Mouse (Mus musculus): Measurements from ENCODE around the gene Zfp408. TPM values are rescaled to one million over a fixed set of nuclear protein-coding genes. Genes with fewer than 3 reads are reported as not detected.

The Zfp408 gene
- total and polyA plus RNA-seq, 2 experiments from 2014 or later: 8.7 to 30.7 TPM

DNA sequence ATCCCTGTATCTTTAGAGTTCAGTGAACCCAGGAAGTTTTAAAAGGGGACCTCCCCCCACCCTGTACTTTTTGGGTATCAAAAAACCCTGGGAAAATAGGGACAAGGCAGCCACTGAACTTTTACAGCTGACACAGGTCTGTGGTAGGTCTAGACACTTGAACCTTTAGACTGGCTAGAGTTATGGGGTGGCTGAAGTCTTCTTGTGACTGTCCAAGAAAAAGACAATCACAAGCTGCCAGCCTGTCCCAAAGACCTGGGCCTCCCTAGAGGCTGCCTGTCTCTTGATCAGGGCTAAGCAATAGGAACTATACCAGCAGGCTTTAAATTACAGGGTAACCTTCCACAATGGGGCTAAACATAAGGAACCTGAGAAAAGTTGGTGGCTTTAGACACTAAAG is 27.4 kb upstream of the Zfp408 start:
- Histone ChIP-seq H3K9ac (no peak overlapping the region), H3K4me3 (ENCODE audit: low read depth, low read length) (no peak overlapping the region), H3K27me3 (ENCODE audit: insufficient read depth, low read length) (no peaks in the 10 kb centered on the region), H3K36me3 (ENCODE audit: insufficient read depth) (peaks cover 87% of the 10 kb centered on the region), H3K27ac (ENCODE audit: low read depth, low read length) (no peak overlapping the region), H3K9me3 (ENCODE audit: low read length) (no peaks in the 10 kb centered on the region), H3K4me1 (ENCODE audit: insufficient read depth) (no peaks in the 10 kb centered on the region), H3K4me2 (ENCODE audit: low read depth) (no peak overlapping the region)
- DNase-seq (no peak), ATAC-seq (no peak)
- TF ChIP-seq CTCF (IDR thresholded peaks at IDR 0.05; ENCODE audit: low read depth): no peak

DNA sequence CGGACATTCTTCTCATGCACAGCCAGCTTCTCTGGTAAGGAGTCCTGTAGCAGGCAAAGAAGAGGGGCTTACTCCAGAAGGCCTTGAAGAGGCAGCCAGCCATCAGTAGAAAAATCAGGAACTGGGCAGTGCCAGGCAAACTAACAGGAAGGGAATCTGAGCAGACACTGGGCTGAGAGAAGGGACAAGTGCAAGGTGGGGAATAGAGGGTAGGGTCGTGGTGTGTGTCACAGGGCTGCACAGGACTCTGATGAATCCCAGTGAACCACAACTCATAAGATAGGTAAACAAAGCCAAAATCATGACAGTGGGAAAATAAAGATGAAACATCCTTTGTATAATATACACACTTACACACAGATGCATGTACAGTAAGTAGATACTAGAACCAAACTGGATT is 26.8 kb upstream of the Zfp408 start:
- no peak overlapping the region for H3K4me2 ChIP-seq (ENCODE audit: low read depth)
- TF ChIP-seq CTCF (IDR thresholded peaks at IDR 0.05; ENCODE audit: low read depth): no peak
- H3K9ac ChIP-seq: no peak overlapping the region
- no peak overlapping the region for H3K4me3 ChIP-seq (ENCODE audit: low read depth, low read length)
- no peaks in the 10 kb centered on the region for H3K4me1 ChIP-seq (ENCODE audit: insufficient read depth)
- DNase-seq: no peak
- 81% methylated on average over 2 of the region's 2 CpGs for WGBS
- no peak overlapping the region for H3K27ac ChIP-seq (ENCODE audit: low read depth, low read length)
- ATAC-seq: no peak
- peaks cover 87% of the 10 kb centered on the region for H3K36me3 ChIP-seq (ENCODE audit: insufficient read depth)
- H3K27me3 ChIP-seq (ENCODE audit: insufficient read depth, low read length): no peaks in the 10 kb centered on the region
- no peaks in the 10 kb centered on the region for H3K9me3 ChIP-seq (ENCODE audit: low read length)

DNA sequence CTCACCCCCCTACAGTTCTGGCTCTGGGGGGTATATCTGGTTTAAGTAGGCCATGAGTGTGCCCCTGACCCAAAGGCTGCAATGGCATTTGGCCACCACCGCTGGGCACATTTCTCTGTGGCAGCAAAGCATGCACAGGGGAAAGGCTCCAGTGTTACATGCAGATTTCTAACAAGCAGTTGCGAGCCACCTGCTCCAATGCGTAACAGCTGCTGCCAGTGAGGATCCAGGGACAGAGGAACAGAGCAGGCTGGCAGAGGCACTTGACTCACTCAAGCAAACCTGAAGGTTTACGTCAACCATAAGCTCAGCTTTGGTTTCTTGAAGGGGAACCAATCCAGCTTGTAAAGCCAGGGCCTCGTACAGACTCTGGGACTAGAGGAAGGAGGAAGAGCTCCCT is 25.3 kb upstream of the Zfp408 start:
- DNase-seq: peak; percentile 7
- no peak overlapping the region for H3K9ac ChIP-seq
- no peaks in the 10 kb centered on the region for H3K4me1 ChIP-seq (ENCODE audit: insufficient read depth)
- no peak for ATAC-seq
- no peak overlapping the region for H3K27ac ChIP-seq (ENCODE audit: low read depth, low read length)
- no peaks in the 10 kb centered on the region for H3K9me3 ChIP-seq (ENCODE audit: low read length)
- no peak for TF ChIP-seq CTCF (IDR thresholded peaks at IDR 0.05; ENCODE audit: low read depth)
- no peaks in the 10 kb centered on the region for H3K27me3 ChIP-seq (ENCODE audit: insufficient read depth, low read length)
- no peak overlapping the region for H3K4me2 ChIP-seq (ENCODE audit: low read depth)
- H3K4me3 ChIP-seq (ENCODE audit: low read depth, low read length): no peak overlapping the region
- H3K36me3 ChIP-seq (ENCODE audit: insufficient read depth): peaks cover 89% of the 10 kb centered on the region
- 86% methylated on average over 5 of the region's 5 CpGs for WGBS

DNA sequence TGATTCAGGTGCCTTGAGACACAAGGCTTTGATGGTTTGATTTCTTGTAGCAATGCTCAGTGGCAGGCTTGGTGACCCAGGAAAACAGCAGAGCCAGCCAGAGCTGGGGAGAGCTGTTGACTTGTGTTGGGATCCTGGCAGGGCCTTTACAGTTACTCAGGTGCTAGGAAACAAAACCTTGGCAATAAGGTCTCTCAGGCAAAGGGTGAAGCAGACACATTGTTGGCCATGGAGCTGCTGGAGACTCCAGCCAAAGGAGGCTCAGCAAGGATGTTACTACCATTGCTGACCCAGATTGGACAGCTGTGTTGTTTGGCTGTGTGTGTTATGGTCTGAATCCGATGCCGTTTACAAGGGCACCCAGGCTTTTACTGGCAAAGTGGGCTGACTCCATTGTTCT is 24.0 kb upstream of the Zfp408 start:
- no peak for DNase-seq
- WGBS: 87% methylated on average over 2 of the region's 2 CpGs
- TF ChIP-seq CTCF (IDR thresholded peaks at IDR 0.05; ENCODE audit: low read depth): no peak
- Histone ChIP-seq H3K27ac (ENCODE audit: low read depth, low read length) (no peak overlapping the region), H3K36me3 (ENCODE audit: insufficient read depth) (peaks cover 92% of the 10 kb centered on the region), H3K27me3 (ENCODE audit: insufficient read depth, low read length) (no peaks in the 10 kb centered on the region), H3K4me2 (ENCODE audit: low read depth) (no peak overlapping the region), H3K9ac (no peak overlapping the region), H3K4me1 (ENCODE audit: insufficient read depth) (no peaks in the 10 kb centered on the region), H3K4me3 (ENCODE audit: low read depth, low read length) (no peak overlapping the region), H3K9me3 (ENCODE audit: low read length) (no peaks in the 10 kb centered on the region)
- ATAC-seq: no peak

DNA sequence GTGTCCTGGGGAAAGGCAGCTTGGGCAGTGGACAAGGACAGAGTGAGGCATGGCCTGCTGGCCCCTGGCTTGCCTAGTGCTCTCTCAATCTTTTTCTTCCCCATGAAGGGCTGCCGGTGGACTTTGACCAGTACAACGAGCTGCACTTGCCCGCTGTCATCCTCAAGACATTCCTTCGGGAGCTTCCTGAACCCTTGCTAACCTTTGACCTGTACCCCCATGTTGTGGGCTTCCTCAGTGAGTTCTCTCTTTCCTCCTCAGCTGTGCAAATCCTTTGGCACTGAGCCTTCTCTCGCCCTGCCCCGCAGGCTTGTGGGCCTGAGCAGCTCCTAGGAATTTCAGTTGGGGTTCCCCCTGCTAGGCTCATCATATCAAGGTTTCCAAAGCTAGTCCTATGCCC is 20.4 kb upstream of the Zfp408 start:
- TF ChIP-seq CTCF (IDR thresholded peaks at IDR 0.05; ENCODE audit: low read depth): no peak
- peaks cover 83% of the 10 kb centered on the region for H3K36me3 ChIP-seq (ENCODE audit: insufficient read depth)
- H3K9me3 ChIP-seq (ENCODE audit: low read length): no peaks in the 10 kb centered on the region
- no peak for ATAC-seq
- no peak overlapping the region for H3K27ac ChIP-seq (ENCODE audit: low read depth, low read length)
- no peak overlapping the region for H3K4me2 ChIP-seq (ENCODE audit: low read depth)
- H3K27me3 ChIP-seq (ENCODE audit: insufficient read depth, low read length): no peaks in the 10 kb centered on the region
- 94% methylated on average over 6 of the region's 6 CpGs for WGBS
- no peak overlapping the region for H3K9ac ChIP-seq
- no peak for DNase-seq
- no peaks in the 10 kb centered on the region for H3K4me1 ChIP-seq (ENCODE audit: insufficient read depth)
- no peak overlapping the region for H3K4me3 ChIP-seq (ENCODE audit: low read depth, low read length)

DNA sequence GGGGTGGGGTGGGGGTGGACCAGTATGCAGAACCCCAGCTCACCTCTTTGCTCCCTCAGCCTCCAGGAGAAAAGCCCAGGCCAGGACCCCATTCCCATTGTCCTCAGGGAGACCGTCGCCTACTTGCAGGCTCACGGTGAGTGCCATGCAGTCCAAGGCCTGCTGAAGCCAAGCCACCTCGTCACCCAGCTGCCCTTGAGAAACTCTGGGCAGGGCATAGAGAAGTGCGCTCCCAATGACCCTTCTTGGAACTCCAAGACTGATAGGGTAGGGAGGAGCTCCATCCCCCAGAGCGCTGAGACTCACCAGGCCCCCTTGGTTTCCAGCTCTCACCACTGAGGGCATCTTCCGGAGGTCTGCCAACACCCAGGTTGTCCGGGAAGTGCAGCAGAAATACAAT is 19.7 kb upstream of the Zfp408 start:
- H3K4me1 ChIP-seq (ENCODE audit: insufficient read depth): no peaks in the 10 kb centered on the region
- no peaks in the 10 kb centered on the region for H3K9me3 ChIP-seq (ENCODE audit: low read length)
- ATAC-seq (no peak), DNase-seq (no peak)
- no peaks in the 10 kb centered on the region for H3K27me3 ChIP-seq (ENCODE audit: insufficient read depth, low read length)
- no peak overlapping the region for H3K4me2 ChIP-seq (ENCODE audit: low read depth)
- peaks cover 83% of the 10 kb centered on the region for H3K36me3 ChIP-seq (ENCODE audit: insufficient read depth)
- 95% methylated on average over 8 of the region's 8 CpGs for WGBS
- H3K27ac ChIP-seq (ENCODE audit: low read depth, low read length): no peak overlapping the region
- no peak for TF ChIP-seq CTCF (IDR thresholded peaks at IDR 0.05; ENCODE audit: low read depth)
- H3K9ac ChIP-seq: no peak overlapping the region
- H3K4me3 ChIP-seq (ENCODE audit: low read depth, low read length): no peak overlapping the region

DNA sequence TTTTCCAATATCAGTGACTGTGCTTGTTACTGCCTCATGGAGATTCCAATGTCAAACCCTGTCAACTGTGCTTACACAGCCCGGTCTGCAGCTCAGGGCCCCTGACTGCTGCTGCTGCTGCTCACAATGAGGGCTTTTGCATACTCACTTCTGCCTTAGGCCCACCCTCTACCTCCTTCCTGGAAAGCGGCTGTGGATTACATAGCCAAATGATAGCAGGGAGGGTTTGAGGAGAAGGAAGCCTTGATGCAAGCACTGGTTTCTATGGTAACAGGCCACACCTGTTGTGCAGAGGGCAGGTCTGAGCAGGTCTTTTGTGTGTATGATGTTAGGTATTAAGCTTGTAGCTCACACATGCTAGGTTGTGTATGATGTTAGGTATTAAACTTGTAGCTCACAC is 18.2 kb upstream of the Zfp408 start:
- DNase-seq (no peak), ATAC-seq (0 out of 2 replicates have a peak, but pooled peaks have one; percentile 18)
- no peak overlapping the region for H3K9ac ChIP-seq
- no peaks in the 10 kb centered on the region for H3K9me3 ChIP-seq (ENCODE audit: low read length)
- H3K27ac ChIP-seq (ENCODE audit: low read depth, low read length): no peak overlapping the region
- H3K4me2 ChIP-seq (ENCODE audit: low read depth): no peak overlapping the region
- no peaks in the 10 kb centered on the region for H3K4me1 ChIP-seq (ENCODE audit: insufficient read depth)
- H3K27me3 ChIP-seq (ENCODE audit: insufficient read depth, low read length): no peaks in the 10 kb centered on the region
- H3K36me3 ChIP-seq (ENCODE audit: insufficient read depth): peaks cover 86% of the 10 kb centered on the region
- 69% methylated on average over 2 of the region's 2 CpGs for WGBS
- no peak overlapping the region for H3K4me3 ChIP-seq (ENCODE audit: low read depth, low read length)
- no peak for TF ChIP-seq CTCF (IDR thresholded peaks at IDR 0.05; ENCODE audit: low read depth)

DNA sequence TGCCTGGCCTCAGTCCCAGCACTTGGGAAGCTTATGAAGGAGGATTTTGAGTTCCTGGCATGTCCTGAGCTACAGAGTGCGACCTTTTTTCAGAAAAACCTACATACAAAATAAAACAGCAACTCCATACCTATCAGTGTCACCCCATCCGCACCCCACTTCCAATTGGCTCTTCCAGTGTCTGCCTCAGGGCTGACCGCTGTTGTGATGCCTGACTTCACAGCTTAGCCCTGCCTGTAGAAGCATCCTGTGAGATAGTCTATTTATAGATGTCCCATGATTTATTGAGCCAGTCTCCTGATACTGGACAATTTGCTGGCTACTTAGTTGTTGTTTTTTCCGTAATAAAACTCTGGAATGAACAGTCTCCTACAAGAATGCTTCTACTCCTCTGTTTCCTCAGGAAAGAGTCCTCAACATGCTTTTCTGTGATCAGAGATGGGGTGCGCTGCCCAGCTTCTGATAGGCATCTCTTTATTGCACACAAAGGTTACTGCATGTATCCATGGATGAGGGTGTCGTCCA is 16.9 kb upstream of the Zfp408 start:
- Histone ChIP-seq H3K4me1 (ENCODE audit: insufficient read depth) (no peaks in the 10 kb centered on the region), H3K9me3 (ENCODE audit: low read length) (no peaks in the 10 kb centered on the region), H3K36me3 (ENCODE audit: insufficient read depth) (peaks cover 78% of the 10 kb centered on the region), H3K9ac (no peak overlapping the region), H3K27me3 (ENCODE audit: insufficient read depth, low read length) (no peaks in the 10 kb centered on the region), H3K27ac (ENCODE audit: low read depth, low read length) (no peak overlapping the region), H3K4me2 (ENCODE audit: low read depth) (no peak overlapping the region), H3K4me3 (ENCODE audit: low read depth, low read length) (no peak overlapping the region)
- 98% methylated on average over 6 of the region's 6 CpGs for WGBS
- ATAC-seq (no peak), DNase-seq (no peak)
- no peak for TF ChIP-seq CTCF (IDR thresholded peaks at IDR 0.05; ENCODE audit: low read depth)
